Mouse (Mus musculus) limb, embryonic 10.5 days (tissue): ENCODE results near the gene Nop14. TPM values are rescaled to one million over a fixed set of nuclear protein-coding genes. Genes with fewer than 3 reads are reported as not detected.

Source experiments
- DNase-seq: peaks from one replicate; pipeline ENCODE4 v3.0.0-alpha.2; 2017; ENCODE audit warnings: low spot score
- H3K27ac ChIP-seq: fragments of 300-500 bp; sonication (generic); 2 replicates; pipeline ENCODE4 v1.5.1; 2016; ENCODE audit warnings: mild to moderate bottlenecking
- H3K27me3 ChIP-seq: fragments of 300-500 bp; sonication (generic); 2 replicates; pipeline ENCODE4 v1.6.1; 2016; ENCODE audit warnings: low read depth, mild to moderate bottlenecking; ENCODE audit not compliant: poor library complexity, severe bottlenecking
- H3K36me3 ChIP-seq: fragments of 300-500 bp; sonication (generic); 2 replicates; pipeline ENCODE4 v1.6.1; 2016; ENCODE audit warnings: mild to moderate bottlenecking, moderate library complexity
- H3K4me1 ChIP-seq: fragments of 300-500 bp; sonication (generic); 2 replicates; pipeline ENCODE4 v1.6.1; 2016
- H3K4me3 ChIP-seq: fragments of 300-500 bp; sonication (generic); 2 replicates; pipeline ENCODE4 v1.5.1; 2016; ENCODE audit warnings: mild to moderate bottlenecking, moderate library complexity
- H3K9me3 ChIP-seq: fragments of 300-500 bp; sonication (generic); replicated peaks from 2 replicates; pipeline ENCODE4 v1.6.1; 2016; ENCODE audit warnings: mild to moderate bottlenecking
- WGBS: fragments of 180-500 bp; shearing (Covaris S2); methylation state at CpG from one replicate; pipeline ENCODE4 v1.1.7; 2016; 5-methylcytosine and 5-hydroxymethylcytosine counted together
- polyA plus RNA-seq: library from polyadenylated mRNA; unstranded; fragments of >200 nt; fragmentation: Nextera tagmentation; extraction: Ambion mirVana; gene quantifications from 2 replicates; pipeline ENCODE4 v1.2.1, GENCODE M21; 2016

Nop14 gene
- polyA plus RNA-seq, 1 experiment from 2014 or later: 29.1 TPM

DNA sequence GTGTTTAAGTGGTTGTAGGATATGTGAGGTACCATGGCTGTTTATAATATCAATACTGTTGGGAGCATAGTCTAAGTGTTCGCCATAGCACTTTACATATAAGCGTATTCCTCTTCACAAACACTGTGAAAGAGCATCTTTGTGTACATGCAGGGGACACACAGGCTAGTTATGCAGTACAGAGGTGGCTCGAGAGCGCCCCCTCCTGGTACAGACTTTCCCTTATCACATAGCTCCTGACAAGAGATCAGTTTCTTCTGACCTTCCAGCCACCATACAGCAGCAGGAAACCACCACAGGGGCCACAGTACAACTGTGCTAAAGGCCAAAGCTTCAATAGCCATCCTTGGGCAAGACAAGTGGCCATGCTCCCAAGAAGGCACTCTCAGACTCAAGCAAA, 12.4 kb downstream of the Nop14 start:
- H3K4me3 ChIP-seq: no peak overlapping the region
- DNase-seq: peak; percentile 81
- no peaks in the 10 kb centered on the region for H3K9me3 ChIP-seq
- H3K36me3 ChIP-seq: peaks cover 100% of the 10 kb centered on the region
- no peaks in the 10 kb centered on the region for H3K27me3 ChIP-seq
- WGBS: 48% methylated on average over 4 of the region's 4 CpGs
- no peak overlapping the region for H3K27ac ChIP-seq
- no peaks in the 10 kb centered on the region for H3K4me1 ChIP-seq

DNA sequence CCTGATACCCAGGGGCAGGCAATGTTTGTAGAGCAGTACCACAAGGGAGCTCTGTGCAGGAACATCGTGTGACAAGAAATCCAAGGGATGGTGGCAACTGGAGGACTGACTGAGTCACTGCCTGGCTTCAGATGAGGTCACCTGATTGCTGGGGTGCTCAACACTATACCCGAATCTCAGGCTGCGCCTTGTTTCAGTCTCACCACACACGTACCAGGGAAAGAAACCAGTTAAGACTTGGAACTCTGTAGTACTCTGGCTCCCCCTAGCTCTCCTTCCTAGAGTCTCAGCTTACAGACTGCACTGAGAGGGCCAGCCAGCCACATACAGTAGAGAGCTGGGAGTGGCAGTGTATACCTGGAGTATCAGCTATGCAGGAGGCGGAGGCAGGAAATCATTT, 17.0 kb downstream of the Nop14 start:
- no peak for DNase-seq
- Histone ChIP-seq H3K4me1 (no peaks in the 10 kb centered on the region), H3K9me3 (no peaks in the 10 kb centered on the region), H3K4me3 (no peak overlapping the region), H3K36me3 (peaks cover 95% of the 10 kb centered on the region), H3K27ac (no peak overlapping the region), H3K27me3 (no peaks in the 10 kb centered on the region)
- 77% methylated on average over 5 of the region's 5 CpGs for WGBS

DNA sequence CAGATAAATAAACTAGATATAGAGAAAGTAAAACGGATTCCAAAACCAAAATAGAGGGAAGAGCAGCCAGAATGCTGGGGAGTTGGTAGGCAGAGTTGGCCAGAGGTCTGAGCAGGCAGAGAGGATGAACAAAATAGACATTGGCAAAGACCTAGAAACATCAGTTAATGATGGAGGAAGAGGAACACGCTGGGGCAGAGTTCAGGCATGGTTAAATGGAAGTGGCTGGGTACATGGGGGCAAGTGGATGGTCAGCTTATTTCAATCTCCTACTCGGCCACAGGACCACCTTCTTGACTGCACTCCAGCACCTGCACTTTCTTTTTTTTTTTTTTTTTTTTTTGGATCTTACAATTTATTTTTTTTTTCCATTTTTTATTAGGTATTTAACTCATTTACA, 18.0 kb downstream of the Nop14 start:
- DNase-seq: no peak
- Histone ChIP-seq H3K4me3 (no peak overlapping the region), H3K9me3 (no peaks in the 10 kb centered on the region), H3K36me3 (peaks cover 91% of the 10 kb centered on the region), H3K27me3 (no peaks in the 10 kb centered on the region), H3K27ac (no peak overlapping the region), H3K4me1 (peaks cover 9% of the 10 kb centered on the region)
- WGBS: 88% methylated on average over 3 of the region's 3 CpGs

DNA sequence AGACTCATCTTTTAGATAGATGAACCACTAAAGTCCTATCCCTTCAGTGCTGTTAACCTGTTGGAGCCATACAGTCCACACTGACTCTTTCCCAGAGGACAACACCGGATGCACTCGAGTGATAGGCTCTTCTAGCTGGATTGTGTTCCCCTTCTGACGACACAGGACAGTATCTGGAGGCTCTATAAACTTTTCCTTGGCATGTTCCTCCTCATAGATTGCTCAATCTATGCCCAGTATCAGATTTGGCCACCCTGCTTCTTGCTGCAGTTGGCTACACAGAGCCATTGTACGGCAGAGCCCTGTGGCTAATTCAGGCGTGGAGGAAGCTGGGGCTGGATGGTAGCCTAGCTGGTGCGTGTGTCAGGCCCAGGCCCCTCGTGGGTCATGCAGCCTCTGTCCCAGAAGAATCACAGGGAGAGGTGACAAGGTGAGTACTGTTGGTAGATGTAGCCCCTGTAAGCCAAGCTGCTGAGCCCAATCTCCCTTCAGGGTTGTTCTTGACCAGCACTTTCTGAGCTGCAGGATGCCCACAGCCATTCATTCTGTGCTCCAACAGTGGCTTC, 22.3 kb downstream of the Nop14 start:
- Histone ChIP-seq H3K27ac (peak overlapping the region; percentile 90), H3K36me3 (peaks cover 81% of the 10 kb centered on the region), H3K9me3 (no peaks in the 10 kb centered on the region), H3K27me3 (no peaks in the 10 kb centered on the region), H3K4me3 (peak overlapping the region; percentile 71), H3K4me1 (peaks cover 31% of the 10 kb centered on the region)
- DNase-seq: no peak
- 83% methylated on average over 7 of the region's 7 CpGs for WGBS

DNA sequence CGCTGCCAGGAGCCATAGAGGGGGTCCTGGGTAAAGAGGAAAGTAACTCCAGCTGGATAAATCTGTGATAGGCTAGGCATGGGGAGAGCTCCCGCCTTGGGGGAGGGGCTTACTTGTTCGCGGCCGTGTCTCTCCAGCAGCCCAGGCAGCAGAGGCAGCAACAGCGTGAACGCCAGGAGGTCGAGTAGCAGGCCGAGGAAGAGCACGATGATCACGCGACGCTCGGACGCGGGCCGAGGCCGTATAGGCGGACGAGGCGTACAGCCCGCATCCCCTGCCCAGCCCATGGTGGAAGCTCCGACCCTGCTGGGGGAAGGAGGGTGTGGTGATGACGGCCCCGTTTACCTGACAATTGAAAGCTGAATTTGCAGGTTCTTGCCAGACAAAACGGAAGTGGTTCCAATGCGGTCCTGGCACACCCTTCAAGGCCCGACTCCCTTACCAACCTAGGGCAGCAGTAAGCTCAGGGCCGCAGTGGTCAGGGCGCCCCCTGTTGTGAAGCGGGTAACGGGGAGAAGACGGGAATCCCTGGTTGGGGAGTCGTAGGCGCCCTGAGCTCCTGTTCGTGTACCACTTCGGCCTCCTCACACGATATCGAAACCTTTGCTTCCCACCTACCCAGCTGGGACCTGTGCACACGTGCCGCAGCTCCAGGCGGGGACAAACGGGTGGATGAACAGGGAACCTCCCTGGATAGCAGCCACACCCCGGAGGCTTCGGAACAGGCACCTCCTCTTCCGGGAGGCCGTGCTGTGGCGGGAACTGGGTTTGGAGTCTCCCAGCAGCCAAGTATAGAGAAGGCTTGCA, 23.3 kb downstream of the Nop14 start, which contains the start of gene Mfsd10:
Mfsd10 (minus strand) TSS at position 732 of the 807 bp plus-strand sequence.
- peak within 1 kb of the TSS; percentile 90 for H3K27ac ChIP-seq
- no peaks in the 10 kb centered on the region for H3K9me3 ChIP-seq
- peaks cover 86% of the 10 kb centered on the region for H3K36me3 ChIP-seq
- no peaks in the 10 kb centered on the region for H3K27me3 ChIP-seq
- DNase-seq: peak; percentile 80
- WGBS: under 1% methylated on average over 48 of the region's 48 CpGs
- H3K4me3 ChIP-seq: peak within 1 kb of the TSS; percentile 71
- peaks cover 31% of the 10 kb centered on the region for H3K4me1 ChIP-seq

DNA sequence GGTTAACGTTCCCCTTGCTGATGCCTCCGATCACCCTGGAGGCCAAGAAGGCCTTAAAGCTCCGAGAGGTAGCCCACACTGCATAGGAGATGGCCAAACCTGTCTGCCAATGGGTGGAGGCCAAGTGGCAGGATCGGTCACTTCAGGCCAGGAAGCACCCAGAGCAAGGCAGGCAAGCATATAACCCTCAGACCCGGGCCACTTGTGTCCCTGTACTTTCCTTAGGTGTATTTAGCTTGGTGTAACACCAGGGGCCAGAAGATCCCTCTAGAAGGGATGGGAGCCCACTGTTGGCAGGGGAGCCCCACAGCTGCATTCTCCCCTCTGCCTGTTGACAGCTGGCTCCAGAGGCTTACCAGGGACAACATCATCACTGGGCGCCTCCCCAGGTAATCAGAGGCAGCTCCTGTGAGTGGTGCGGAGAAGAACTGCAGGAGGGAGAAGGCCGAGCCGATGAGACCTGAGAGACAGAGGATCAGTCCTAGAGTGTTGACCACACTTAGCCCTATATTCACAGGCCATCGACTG, 24.2 kb downstream of the Nop14 start:
- DNase-seq: peak; percentile 33
- H3K4me3 ChIP-seq: peak overlapping the region; percentile 71
- H3K27me3 ChIP-seq: no peaks in the 10 kb centered on the region
- peaks cover 86% of the 10 kb centered on the region for H3K36me3 ChIP-seq
- peaks cover 31% of the 10 kb centered on the region for H3K4me1 ChIP-seq
- no peaks in the 10 kb centered on the region for H3K9me3 ChIP-seq
- H3K27ac ChIP-seq: peak overlapping the region; percentile 90
- 65% methylated on average over 10 of the region's 10 CpGs for WGBS

DNA sequence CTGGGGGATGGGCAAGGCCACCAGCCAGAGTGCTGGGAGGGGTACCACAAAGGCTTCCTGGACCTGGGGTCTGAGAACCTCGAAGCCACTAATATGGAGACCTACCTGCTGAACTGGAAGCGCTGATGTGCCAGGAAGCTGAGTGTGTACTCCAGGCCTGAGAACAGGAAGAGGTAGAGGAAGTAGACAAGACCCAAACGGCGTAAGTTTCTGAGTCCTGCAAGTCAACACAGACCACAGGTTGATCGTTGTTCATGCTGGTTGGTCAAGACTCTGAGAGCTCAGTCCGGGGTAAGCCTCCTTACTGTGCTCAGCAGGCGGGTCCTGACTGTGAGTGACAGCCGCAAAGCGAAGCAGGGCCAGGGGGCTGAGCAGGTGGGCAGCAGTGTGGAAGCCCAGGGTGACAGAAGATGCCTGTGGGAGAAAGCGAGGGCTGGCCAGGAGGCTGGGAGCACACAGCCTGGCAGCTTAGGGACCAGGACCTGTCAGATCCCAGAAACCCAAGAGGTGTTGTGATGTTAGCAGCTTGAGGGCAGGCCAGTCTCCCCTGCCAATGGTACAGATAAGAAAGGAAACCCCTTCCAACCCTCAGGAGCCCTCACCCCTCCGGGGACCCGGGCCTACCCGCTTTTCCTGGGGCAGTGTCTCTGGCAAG, 25.1 kb downstream of the Nop14 start:
- no peaks in the 10 kb centered on the region for H3K9me3 ChIP-seq
- peaks cover 31% of the 10 kb centered on the region for H3K4me1 ChIP-seq
- H3K36me3 ChIP-seq: peaks cover 86% of the 10 kb centered on the region
- WGBS: 95% methylated on average over 13 of the region's 13 CpGs
- 0 out of 2 replicates have a peak overlapping the region, but pooled peaks have one; percentile 3 for H3K27ac ChIP-seq
- DNase-seq: no peak
- peak overlapping the region; percentile 7; the same call in 1 of the 2 replicates for H3K4me3 ChIP-seq
- H3K27me3 ChIP-seq: no peaks in the 10 kb centered on the region

DNA sequence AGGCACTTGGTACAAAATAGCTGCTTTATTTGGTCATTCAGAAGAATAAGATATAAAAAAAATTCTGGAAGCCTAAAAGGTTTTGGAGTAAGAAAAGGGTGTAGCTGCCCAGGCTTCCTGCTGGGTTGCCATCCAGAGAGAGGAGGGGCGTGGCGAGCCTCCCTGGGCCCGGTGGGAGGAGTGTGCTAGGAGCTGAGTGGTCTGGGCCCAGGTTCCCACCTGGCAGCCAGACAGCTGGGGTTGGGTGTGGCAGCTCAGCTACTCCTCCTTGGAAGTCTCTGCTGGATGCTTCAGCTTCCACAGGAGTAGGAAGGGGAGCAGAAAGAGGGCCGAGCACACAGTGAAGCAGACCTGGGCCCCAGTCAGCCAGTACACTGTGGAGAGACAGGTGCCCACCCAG, 26.3 kb downstream of the Nop14 start:
- H3K27ac ChIP-seq: no peak overlapping the region
- no peaks in the 10 kb centered on the region for H3K9me3 ChIP-seq
- H3K36me3 ChIP-seq: peaks cover 86% of the 10 kb centered on the region
- H3K27me3 ChIP-seq: no peaks in the 10 kb centered on the region
- no peak overlapping the region for H3K4me3 ChIP-seq
- 62% methylated on average over 4 of the region's 4 CpGs for WGBS
- no peak for DNase-seq
- H3K4me1 ChIP-seq: peaks cover 31% of the 10 kb centered on the region

DNA sequence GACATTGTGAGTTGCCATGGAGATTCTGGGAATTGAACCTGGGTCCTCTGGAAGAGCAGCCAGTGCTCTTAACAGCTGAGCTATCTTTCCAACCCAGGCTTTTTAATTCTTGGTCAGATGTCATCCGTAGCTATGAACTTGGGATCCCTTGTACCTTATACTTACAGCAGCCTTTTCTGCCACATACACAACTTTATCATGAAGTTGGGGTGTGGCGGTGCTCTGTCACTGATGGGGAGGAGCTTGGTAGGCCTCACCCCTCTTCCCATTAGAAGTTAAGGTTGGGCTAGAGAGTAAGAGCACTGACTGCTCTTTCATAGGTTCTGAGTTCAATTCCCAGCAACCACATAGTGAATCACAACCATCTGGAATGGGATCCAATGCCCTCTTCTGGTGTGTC, 27.0 kb downstream of the Nop14 start:
- Histone ChIP-seq H3K4me1 (peaks cover 31% of the 10 kb centered on the region), H3K27ac (no peak overlapping the region), H3K4me3 (no peak overlapping the region), H3K27me3 (no peaks in the 10 kb centered on the region), H3K9me3 (no peaks in the 10 kb centered on the region), H3K36me3 (peaks cover 86% of the 10 kb centered on the region)
- WGBS: 94% methylated on average over 2 of the region's 2 CpGs
- DNase-seq: no peak

DNA sequence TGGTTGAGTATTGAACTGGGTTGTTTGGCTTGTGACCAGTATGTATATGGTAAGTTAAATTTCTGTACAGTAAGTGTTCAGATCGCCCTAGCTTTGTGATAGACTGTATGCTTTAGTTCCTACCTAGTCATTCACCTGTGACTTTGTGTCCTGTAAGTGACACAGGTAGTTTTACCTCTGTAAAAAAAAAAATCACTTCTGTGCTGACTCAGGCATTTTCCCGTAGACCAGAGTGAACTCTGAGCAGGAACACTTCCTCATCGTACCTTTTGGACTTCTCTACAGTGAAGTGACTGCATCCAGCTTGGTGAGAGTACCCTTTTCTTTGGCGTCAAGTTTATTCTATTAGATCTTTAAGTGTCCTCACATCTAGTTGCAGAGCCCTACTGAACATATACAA, 50.0 kb downstream of the Nop14 start:
- Histone ChIP-seq H3K4me3 (no peak overlapping the region), H3K27ac (no peak overlapping the region), H3K9me3 (no peaks in the 10 kb centered on the region), H3K36me3 (peaks cover 83% of the 10 kb centered on the region), H3K27me3 (no peaks in the 10 kb centered on the region), H3K4me1 (no peaks in the 10 kb centered on the region)
- 89% methylated on average over 4 of the region's 4 CpGs for WGBS
- DNase-seq: no peak

DNA sequence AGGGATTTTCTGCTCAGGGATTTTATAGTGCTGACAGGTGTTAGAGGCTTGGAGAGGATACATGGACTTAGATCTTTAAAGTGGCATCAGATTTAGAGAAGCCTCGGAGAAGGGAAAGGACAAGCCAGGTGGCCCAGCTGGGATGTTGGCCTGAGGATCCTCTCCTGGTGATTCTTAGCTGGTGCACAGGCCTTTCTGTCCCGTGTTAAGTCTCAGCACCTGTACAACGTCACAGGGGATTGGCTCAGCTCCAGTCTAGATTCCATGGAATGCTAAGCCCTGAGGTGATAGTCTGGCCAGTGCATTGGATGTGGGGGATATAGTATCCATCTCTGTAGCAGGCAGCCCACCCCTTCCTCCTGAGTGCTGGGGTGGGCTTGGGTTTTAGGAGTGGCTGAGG, 51.7 kb downstream of the Nop14 start:
- H3K27ac ChIP-seq: no peak overlapping the region
- no peaks in the 10 kb centered on the region for H3K9me3 ChIP-seq
- 84% methylated on average over 3 of the region's 3 CpGs for WGBS
- no peaks in the 10 kb centered on the region for H3K4me1 ChIP-seq
- peaks cover 72% of the 10 kb centered on the region for H3K36me3 ChIP-seq
- DNase-seq: no peak
- no peak overlapping the region for H3K4me3 ChIP-seq
- no peaks in the 10 kb centered on the region for H3K27me3 ChIP-seq

DNA sequence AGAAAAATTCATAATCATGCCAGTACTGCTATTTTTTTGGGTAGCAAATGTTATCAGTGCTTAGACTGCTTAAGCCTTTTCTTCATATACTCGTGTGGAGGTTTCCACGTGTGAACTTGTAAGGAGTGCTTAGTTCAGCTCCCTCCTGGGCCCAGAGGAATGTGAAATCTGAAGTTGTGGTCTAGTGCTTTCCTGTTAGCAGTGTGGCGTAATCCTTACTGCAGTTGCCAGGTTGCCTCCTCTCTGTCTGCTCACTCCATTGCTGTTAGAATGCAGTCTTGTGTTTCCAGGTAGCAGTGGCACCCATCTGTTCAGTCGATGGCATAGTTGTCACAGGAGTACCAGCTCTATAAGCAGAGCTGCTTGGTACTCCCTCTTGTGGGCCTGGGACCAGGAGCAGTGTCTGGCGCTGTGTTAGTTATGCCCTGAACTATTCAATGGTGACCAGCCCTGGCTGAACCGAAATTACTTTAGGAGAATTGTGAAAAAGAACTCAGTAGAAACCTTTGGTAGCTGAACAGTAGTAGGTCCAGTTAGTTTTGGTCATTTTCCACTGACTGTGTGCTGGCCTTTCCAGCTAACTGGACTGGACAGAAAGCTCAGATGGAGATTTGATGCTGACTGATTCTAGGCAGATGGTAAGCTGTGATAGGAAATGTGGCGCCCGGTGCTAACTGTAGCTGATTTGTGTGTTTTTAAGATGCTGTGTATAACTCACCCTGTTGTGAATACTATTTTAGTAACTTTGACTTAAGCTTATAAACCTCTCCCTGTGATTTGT, 52.7 kb downstream of the Nop14 start:
- Histone ChIP-seq H3K9me3 (no peaks in the 10 kb centered on the region), H3K27ac (no peak overlapping the region), H3K4me3 (no peak overlapping the region), H3K4me1 (no peaks in the 10 kb centered on the region), H3K36me3 (peaks cover 75% of the 10 kb centered on the region), H3K27me3 (no peaks in the 10 kb centered on the region)
- WGBS: 87% methylated on average over 8 of the region's 8 CpGs
- no peak for DNase-seq
